Mouse (Mus musculus) hindbrain, embryonic 11.5 days (tissue): ENCODE data around the gene Olfr678. TPM values are rescaled to one million over a fixed set of nuclear protein-coding genes. Genes with fewer than 3 reads are reported as not detected.
A peak's percentile ranks its signal among the peaks of the same experiment; 100 is the strongest.
"Not testable (repeated sequence)": the region's sequence is repeated elsewhere in the genome, so short reads cannot be mapped to it uniquely, and the experiment has no call there.

ENCODE experiments used
- ATAC-seq: fragments of 200-750 bp; cut with Nextera tagmentation; 2 replicates; pipeline ENCODE4 v1.8.0; 2017; ENCODE audit warnings: mild to moderate bottlenecking, moderate TSS enrichment, moderate library complexity; ENCODE audit not compliant: low FRiP score
- DNase-seq: peaks from one replicate; pipeline ENCODE4 v3.0.0-alpha.2; 2015; ENCODE audit warnings: low spot score
- H3K27ac ChIP-seq: fragments of 300-500 bp; sonication (generic); 2 replicates; pipeline ENCODE4 v1.5.1; 2014; ENCODE audit warnings: mild to moderate bottlenecking, low read depth, low read length
- H3K27me3 ChIP-seq: fragments of 300-500 bp; sonication (generic); 2 replicates; pipeline ENCODE4 v1.6.1; 2014; ENCODE audit warnings: mild to moderate bottlenecking, low read length, moderate library complexity, mixed read lengths; ENCODE audit not compliant: control insufficient read depth, insufficient read depth
- H3K36me3 ChIP-seq: fragments of 300-500 bp; sonication (generic); 2 replicates; pipeline ENCODE4 v1.6.1; 2014; ENCODE audit warnings: mild to moderate bottlenecking, low read length, moderate library complexity, mixed read lengths; ENCODE audit not compliant: control insufficient read depth, insufficient read depth
- H3K4me1 ChIP-seq: fragments of 300-500 bp; sonication (generic); replicated peaks from 2 replicates; pipeline ENCODE4 v1.6.1; 2014; ENCODE audit warnings: low read length, mixed read lengths; ENCODE audit not compliant: control insufficient read depth, insufficient read depth
- H3K4me2 ChIP-seq: fragments of 300-500 bp; sonication (generic); replicated peaks from 2 replicates; pipeline ENCODE4 v1.6.1; 2014; ENCODE audit warnings: mild to moderate bottlenecking, low read depth, low read length
- H3K4me3 ChIP-seq: fragments of 300-500 bp; sonication (generic); 2 replicates; pipeline ENCODE4 v1.5.1; 2014; ENCODE audit warnings: low read depth, low read length
- H3K9ac ChIP-seq: fragments of 300-500 bp; sonication (generic); 2 replicates; pipeline ENCODE4 v1.6.1; 2014; ENCODE audit warnings: low read depth, low read length
- H3K9me3 ChIP-seq: fragments of 300-500 bp; sonication (generic); 2 replicates; pipeline ENCODE4 v1.6.1; 2016; ENCODE audit warnings: low read length; ENCODE audit not compliant: control insufficient read depth
- WGBS: fragments of 180-500 bp; shearing (Covaris S2); extraction: QIAGEN DNeasy Blood & Tissue Kit; methylation state at CpG from one replicate; pipeline ENCODE4 v1.1.7; 2014; 5-methylcytosine and 5-hydroxymethylcytosine counted together
- polyA plus RNA-seq: library from polyadenylated mRNA; unstranded; fragments of >200 nt; fragmentation: Nextera tagmentation; extraction: Ambion mirVana; gene quantifications from 2 replicates; pipeline ENCODE4 v1.2.1, GENCODE M21; 2014

The Olfr678 gene
- not detected in 2 replicates for polyA plus RNA-seq

- Histone ChIP-seq H3K4me3 (no peak within 1 kb of the TSS), H3K4me1 (no peaks in the 10 kb centered on the region), H3K27me3 (no peaks in the 10 kb centered on the region), H3K4me2 (no peak within 1 kb of the TSS), H3K27ac (no peak within 1 kb of the TSS), H3K36me3 (no peaks in the 10 kb centered on the region), H3K9ac (no peak within 1 kb of the TSS), H3K9me3 (no peaks in the 10 kb centered on the region)
- 85% methylated on average over 1 of the region's 1 CpGs for WGBS
- ATAC-seq (no peak), DNase-seq (no peak)
Observed at GRCm38 (mm10) chr7:105064175-105064574, at the start of gene Olfr678. Gene Olfr678 (plus strand): TSS chr7:105064475.

- DNase-seq = no peak
- no peak overlapping the region for H3K4me2 ChIP-seq
- H3K27me3 ChIP-seq = no peaks in the 10 kb centered on the region
Observed at GRCm38 (mm10) chr7:105022530-105022929, 41.7 kb upstream of the Olfr678 start.

GRCm38 (mm10) chr7:105028360-105028759, 35.9 kb upstream of the Olfr678 start, which contains the start of gene Olfr675:
Gene Olfr675 (minus strand): TSS chr7:105028460.
- DNase-seq (no peak), ATAC-seq (no peak)
- H3K9me3 ChIP-seq = no peaks in the 10 kb centered on the region
- H3K4me1 ChIP-seq = no peaks in the 10 kb centered on the region
- WGBS = 79% methylated on average over 1 of the region's 1 CpGs
- H3K4me2 ChIP-seq = no peak within 1 kb of the TSS
- no peak within 1 kb of the TSS for H3K4me3 ChIP-seq
- H3K27ac ChIP-seq = no peak within 1 kb of the TSS
- no peak within 1 kb of the TSS for H3K9ac ChIP-seq
- H3K36me3 ChIP-seq = no peaks in the 10 kb centered on the region
- no peaks in the 10 kb centered on the region for H3K27me3 ChIP-seq

More at GRCm38 (mm10) chr7:105022530-105022929, 41.7 kb upstream of the Olfr678 start:
- H3K4me3 ChIP-seq = no peak overlapping the region
- H3K9me3 ChIP-seq = no peaks in the 10 kb centered on the region
- no peak overlapping the region for H3K27ac ChIP-seq
- H3K9ac ChIP-seq = no peak overlapping the region
- 88% methylated on average over 1 of the region's 1 CpGs for WGBS
- no peak for ATAC-seq
- H3K4me1 ChIP-seq = no peaks in the 10 kb centered on the region
- no peaks in the 10 kb centered on the region for H3K36me3 ChIP-seq

GRCm38 (mm10) chr7:105032398-105032797, 31.9 kb upstream of the Olfr678 start, which contains the start of gene Olfr676:
Gene Olfr676 (plus strand): TSS chr7:105032698.
- no peaks in the 10 kb centered on the region for H3K4me1 ChIP-seq
- no peaks in the 10 kb centered on the region for H3K9me3 ChIP-seq
- no peak within 1 kb of the TSS for H3K27ac ChIP-seq
- no peaks in the 10 kb centered on the region for H3K27me3 ChIP-seq
- ATAC-seq (no peak), DNase-seq (no peak)
- H3K9ac ChIP-seq = no peak within 1 kb of the TSS
- H3K36me3 ChIP-seq = no peaks in the 10 kb centered on the region
- no peak within 1 kb of the TSS for H3K4me3 ChIP-seq
- H3K4me2 ChIP-seq = no peak within 1 kb of the TSS

- H3K4me1 ChIP-seq, H3K4me2 ChIP-seq, H3K9me3 ChIP-seq, DNase-seq, H3K9ac ChIP-seq, H3K27me3 ChIP-seq, H3K36me3 ChIP-seq, H3K27ac ChIP-seq, H3K4me3 ChIP-seq: not testable (repeated sequence)
- ATAC-seq = peak; percentile 45; the same call in 1 of the 2 replicates
- 57% methylated on average over 5 of the region's 5 CpGs for WGBS
Observed at GRCm38 (mm10) chr7:105033836-105034235, 30.4 kb upstream of the Olfr678 start.

GRCm38 (mm10) chr7:105058951-105059350, 5.3 kb upstream of the Olfr678 start:
- Histone ChIP-seq H3K9ac (no peak overlapping the region), H3K4me1 (no peaks in the 10 kb centered on the region), H3K4me2 (no peak overlapping the region), H3K9me3 (no peaks in the 10 kb centered on the region), H3K4me3 (no peak overlapping the region), H3K27me3 (no peaks in the 10 kb centered on the region), H3K36me3 (no peaks in the 10 kb centered on the region), H3K27ac (no peak overlapping the region)
- no peak for ATAC-seq
- no peak for DNase-seq

- no peak for ATAC-seq
- H3K27me3 ChIP-seq = no peaks in the 10 kb centered on the region
- no peak within 1 kb of the TSS for H3K27ac ChIP-seq
- H3K9me3 ChIP-seq = no peaks in the 10 kb centered on the region
- H3K9ac ChIP-seq = no peak within 1 kb of the TSS
- no peak within 1 kb of the TSS for H3K4me2 ChIP-seq
- H3K36me3 ChIP-seq = no peaks in the 10 kb centered on the region
- no peak within 1 kb of the TSS for H3K4me3 ChIP-seq
- H3K4me1 ChIP-seq = no peaks in the 10 kb centered on the region
- WGBS = 82% methylated on average over 1 of the region's 1 CpGs
- DNase-seq = no peak
Observed at GRCm38 (mm10) chr7:105080905-105081304, 16.6 kb downstream of the Olfr678 start, which contains the start of gene Olfr679. Gene Olfr679 (plus strand): TSS chr7:105081205.

GRCm38 (mm10) chr7:105092717-105093116, 28.4 kb downstream of the Olfr678 start, which contains the start of gene Olfr680-ps1:
Gene Olfr680-ps1 (minus strand): TSS chr7:105092817.
- not testable (repeated sequence) for H3K4me1 ChIP-seq, H3K4me2 ChIP-seq, H3K36me3 ChIP-seq, DNase-seq, H3K27ac ChIP-seq, H3K9ac ChIP-seq, H3K27me3 ChIP-seq, H3K9me3 ChIP-seq, H3K4me3 ChIP-seq, ATAC-seq

GRCm38 (mm10) chr7:105116536-105116935, 52.3 kb downstream of the Olfr678 start, which contains the start of gene Olfr681:
Gene Olfr681 (plus strand): TSS chr7:105116836.
- no peak within 1 kb of the TSS for H3K9ac ChIP-seq
- ATAC-seq = no peak
- no peak within 1 kb of the TSS for H3K4me3 ChIP-seq
- H3K36me3 ChIP-seq = no peaks in the 10 kb centered on the region
- no peaks in the 10 kb centered on the region for H3K9me3 ChIP-seq
- no peaks in the 10 kb centered on the region for H3K27me3 ChIP-seq
- H3K4me1 ChIP-seq = no peaks in the 10 kb centered on the region
- no peak within 1 kb of the TSS for H3K27ac ChIP-seq
- DNase-seq = no peak
- no peak within 1 kb of the TSS for H3K4me2 ChIP-seq
